Mouse (Mus musculus): ENCODE measurements around the gene Mrfap1.

DNA sequence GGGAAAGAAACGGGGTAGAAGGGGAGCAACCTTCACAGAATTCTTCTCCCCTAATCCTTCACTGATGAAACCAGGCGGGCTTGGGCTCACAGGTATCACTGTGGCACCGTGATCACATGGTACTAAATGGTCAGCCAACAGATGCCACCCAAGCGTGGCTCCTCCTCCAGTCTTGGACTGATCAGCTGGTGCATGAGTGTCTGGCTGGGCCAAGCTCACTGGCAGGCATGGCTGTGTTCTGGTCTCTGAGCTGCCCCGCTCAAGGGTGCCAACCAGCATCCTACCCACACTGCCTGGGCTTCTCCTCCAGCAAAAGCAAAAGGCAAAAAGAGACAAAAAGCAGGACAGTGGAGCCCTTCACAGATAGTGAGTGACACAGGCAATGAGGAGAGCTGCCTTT is 23.2 kb upstream of the Mrfap1 start:
- TF ChIP-seq GATA1 (IDR thresholded peaks at IDR 0.05; ENCODE audit: borderline replicate concordance, low read length) (no peak), FLI1 (IDR thresholded peaks at IDR 0.05; ENCODE audit: low read length) (no peak)
